ENCODE assay signal across 13 mouse cellular contexts in genomic region chr7:79534819-79535218, GRCm38 (mm10).
DNase-seq lines count a peak whose midpoint lies in the region; ATAC-seq lines count a peak whose summit lies in the region.
"Had no signal": no experiment of that assay in that cellular context is flagged by ENCODE, and none has a peak within 500 bp of the region (broad histone marks: within the 10 kb centered on the region; RNA-seq: fewer than 3 reads in every experiment).

No protein-coding gene starts in this region.

- H3K27me3 ChIP-seq in hindbrain, embryonic 10.5 days (ENCODE audit: insufficient read depth, poor library complexity, severe bottlenecking), result peaks cover 100% of the 10 kb centered on the region
- H3K27me3 ChIP-seq in midbrain, embryonic 13.5 days, result peaks cover 71% of the 10 kb centered on the region

- H3K4me2 ChIP-seq in midbrain, embryonic 13.5 days (replicated peaks), result peak overlapping the region; percentile 72

- WGBS in hindbrain, embryonic 10.5 days, result 7% methylated on average over 7 of the region's 7 CpGs
- WGBS in midbrain, embryonic 13.5 days, result 3% methylated on average over 7 of the region's 7 CpGs

- H3K4me1 ChIP-seq in hindbrain, embryonic 10.5 days (replicated peaks), result peaks cover 67% of the 10 kb centered on the region
- H3K4me1 ChIP-seq in midbrain, embryonic 13.5 days (replicated peaks), result peaks cover 83% of the 10 kb centered on the region

- no peaks in the 10 kb centered on the region for H3K9me3 ChIP-seq in hindbrain, embryonic 10.5 days
- H3K9me3 ChIP-seq in midbrain, embryonic 13.5 days, result no peaks in the 10 kb centered on the region
- H3K9me3 ChIP-seq: megakaryocyte, embryonic 14.5 days had no signal

- peak overlapping the region; percentile 63 for H3K9ac ChIP-seq in midbrain, embryonic 13.5 days (replicated peaks)
- H3K9ac ChIP-seq: liver, postnatal 0 days had no signal

- peak; percentile 29 for ATAC-seq in midbrain, embryonic 13.5 days
- no peak for ATAC-seq in cerebellum, adult (ENCODE audit: insufficient number of reproducible peaks, low FRiP score, low TSS enrichment)
- ATAC-seq: liver, postnatal 0 days had no signal

- H3K4me3 ChIP-seq in hindbrain, embryonic 10.5 days, result peak overlapping the region; percentile 54
- no peak overlapping the region; the same call in 1 of the 2 replicates for H3K4me3 ChIP-seq in midbrain, embryonic 13.5 days (replicated peaks)
- H3K4me3 ChIP-seq: megakaryocyte, embryonic 14.5 days had no signal

- DNase-seq in right cerebral cortex, postnatal 4 days, result peak; percentile 51
- DNase-seq in right cerebral cortex, postnatal 36 days (ENCODE audit: low spot score in 2 of 2), result no peak
- no peak for DNase-seq in hindbrain, embryonic 10.5 days (ENCODE audit: low spot score)
- no peak for DNase-seq in kidney, adult 18-20 months
- no peak for DNase-seq in spleen, adult 12 weeks (ENCODE audit: low spot score)
- no peak for DNase-seq in adrenal gland, postnatal 36 days
- DNase-seq: adrenal gland, adult 2 months; kidney, postnatal 36 days; liver, postnatal 0 days; thymus, postnatal 25 days had no signal

- peak overlapping the region; percentile 97 for H3K27ac ChIP-seq in hindbrain, embryonic 10.5 days
- H3K27ac ChIP-seq in midbrain, embryonic 13.5 days, result peak overlapping the region; percentile 95

- peaks cover 22% of the 10 kb centered on the region for H3K36me3 ChIP-seq in hindbrain, embryonic 10.5 days
- peaks cover 6% of the 10 kb centered on the region; the same call in 1 of the 2 replicates for H3K36me3 ChIP-seq in midbrain, embryonic 13.5 days
